Mouse (Mus musculus): ENCODE measurements around the gene Ccdc88a.
"Not testable (repeated sequence)": the region's sequence is repeated elsewhere in the genome, so short reads cannot be mapped to it uniquely, and the experiment has no call there.

Gene Ccdc88a

DNA sequence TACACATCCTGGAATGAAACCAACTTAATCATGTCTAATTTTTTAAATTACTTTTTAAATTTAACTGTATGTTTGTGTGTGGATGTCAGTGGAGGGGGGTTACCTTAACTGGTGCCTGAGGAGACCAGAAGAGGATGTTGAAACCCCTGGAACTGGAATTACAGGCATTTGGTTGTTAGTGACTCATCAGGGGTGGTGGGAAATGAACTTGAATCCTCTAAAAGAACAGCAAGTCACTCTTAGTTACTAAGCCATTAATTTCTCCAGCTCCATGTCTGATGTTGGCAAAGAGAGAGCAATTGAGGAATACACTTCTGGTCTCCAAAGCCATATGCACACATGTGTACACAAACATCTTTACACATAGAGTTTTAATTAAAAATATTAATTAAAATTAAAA, 101.2 kb downstream of the Ccdc88a start:
- DNase-seq = no peak

- no peak for DNase-seq
These were observed 119.7 kb downstream of the Ccdc88a start for GRCm38 (mm10) chr11:29493135-29493534.

DNA sequence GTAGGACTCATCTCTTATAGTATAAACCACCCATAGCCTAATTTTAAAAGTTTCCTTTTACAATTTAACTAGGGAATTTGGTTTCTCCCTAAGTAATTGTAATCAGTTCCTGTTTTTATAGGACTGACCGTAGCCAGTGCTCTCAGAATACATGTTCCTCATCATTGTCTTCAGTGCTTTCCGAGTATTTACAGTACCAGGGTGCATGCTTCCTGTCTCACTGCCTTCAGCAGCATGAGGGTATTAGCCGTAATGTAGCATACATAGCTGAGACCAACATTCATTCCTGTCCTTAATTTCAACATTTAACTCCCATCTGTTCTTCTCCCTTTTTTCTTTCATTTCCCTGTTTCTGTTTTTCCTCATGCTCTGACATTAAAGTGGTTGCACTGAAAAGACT, 123.5 kb downstream of the Ccdc88a start:
- DNase-seq = no peak

DNA sequence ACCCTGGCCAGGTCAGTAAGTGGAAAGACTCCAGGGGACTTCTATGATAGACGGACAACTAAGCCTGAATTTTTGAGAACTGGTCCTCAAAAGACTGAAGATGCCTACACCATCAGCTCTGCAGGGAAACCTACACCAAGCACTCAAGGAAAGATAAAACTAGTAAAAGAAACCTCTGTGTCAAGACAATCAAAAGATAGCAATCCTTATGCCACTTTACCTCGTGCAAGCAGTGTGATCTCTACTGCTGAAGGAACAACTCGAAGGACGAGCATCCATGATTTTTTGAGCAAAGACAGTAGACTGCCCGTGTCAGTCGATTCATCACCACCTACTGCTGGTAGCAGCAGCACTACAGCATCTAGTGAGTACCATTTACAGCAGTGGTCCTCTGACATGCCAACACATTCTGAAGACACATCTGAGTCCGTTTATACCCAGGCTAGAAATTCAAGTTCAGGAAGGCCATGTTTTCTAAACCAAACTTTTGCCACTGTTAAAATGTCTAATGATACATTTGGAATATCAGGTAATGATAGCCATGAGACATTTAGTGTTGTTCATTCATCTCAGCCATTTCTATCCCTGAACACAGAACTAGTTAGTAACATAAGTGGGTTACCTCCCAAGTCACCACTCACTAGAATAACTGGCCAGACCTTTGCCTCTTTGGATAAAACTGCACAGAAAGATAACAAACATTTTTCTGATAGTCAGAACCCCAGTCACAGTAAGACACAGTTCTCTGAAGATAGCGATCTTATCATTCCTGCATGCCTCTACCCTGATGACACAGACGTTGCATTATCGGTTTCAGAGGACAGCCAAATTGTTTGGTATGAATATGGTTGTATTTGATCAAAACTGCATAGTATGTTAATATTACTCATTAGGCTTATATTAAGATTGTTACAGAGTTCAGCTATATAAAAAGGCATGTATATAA, 130.8 kb downstream of the Ccdc88a start:
- DNase-seq = no peak

GRCm38 (mm10) chr11:29504899-29505625, 131.6 kb downstream of the Ccdc88a start:
- DNase-seq = no peak

GRCm38 (mm10) chr11:29509421-29509820, 136.0 kb downstream of the Ccdc88a start:
- no peak for DNase-seq

DNA sequence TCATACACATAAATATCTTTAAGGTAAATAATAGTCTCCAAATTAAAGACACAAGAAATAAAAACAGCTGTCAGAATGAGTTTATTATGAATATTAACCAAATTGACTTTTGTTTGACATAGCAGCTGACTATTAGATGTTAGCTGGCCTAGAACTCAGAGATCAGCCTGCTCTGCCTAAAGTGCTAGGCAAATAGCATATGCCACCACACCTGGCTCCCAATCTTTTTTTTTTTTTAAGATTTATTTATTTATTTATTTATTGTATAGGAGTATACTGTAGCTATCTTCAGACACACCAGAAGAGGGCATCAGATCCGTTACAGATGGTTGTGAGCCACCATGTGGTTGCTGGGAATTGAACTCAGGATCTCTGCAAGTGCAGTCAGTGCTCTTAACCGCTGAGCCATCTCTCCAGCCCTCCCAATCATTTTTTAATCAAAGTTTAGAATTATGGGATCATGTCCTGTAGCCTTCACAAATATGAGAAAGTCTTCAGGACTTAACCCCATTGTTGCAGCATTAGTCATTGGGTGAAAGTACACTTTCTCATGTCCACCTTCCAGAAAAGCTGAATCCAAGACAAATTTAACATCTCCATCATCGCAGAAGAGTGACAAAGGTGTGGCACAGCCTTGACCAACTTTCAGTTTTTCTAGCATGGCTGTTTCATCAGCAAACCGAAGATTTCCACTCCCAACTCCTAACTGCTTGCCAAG, 139.5 kb downstream of the Ccdc88a start:
- no peak for DNase-seq

DNA sequence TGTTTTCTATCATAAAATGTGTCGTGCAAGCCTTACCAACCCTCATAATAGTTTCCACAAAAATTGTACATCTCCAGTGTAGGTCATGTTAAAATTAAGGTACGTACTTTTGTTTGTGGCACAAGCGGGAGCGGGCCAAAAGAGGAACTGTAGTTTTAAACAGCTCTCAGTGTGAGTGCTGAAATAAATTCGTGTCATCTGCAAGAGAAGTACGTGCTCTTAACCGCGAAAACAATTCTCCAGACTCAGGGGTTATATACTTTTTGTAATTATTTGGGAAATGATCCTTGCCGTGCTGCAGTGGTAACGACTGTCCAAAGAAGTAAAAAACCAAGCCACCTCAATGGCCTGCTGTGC, 140.8 kb downstream of the Ccdc88a start:
- no peak for DNase-seq

- peak; percentile 95 for DNase-seq
These were observed 141.4 kb downstream of the Ccdc88a start, which contains the start of gene Prorsd1 for GRCm38 (mm10) chr11:29514682-29515412. TSS of gene Prorsd1 (minus strand) at chr11:29515033.

- DNase-seq = peak; percentile 92
These were observed 152.7 kb downstream of the Ccdc88a start, which contains the start of gene Mtif2 for GRCm38 (mm10) chr11:29525988-29526794. TSS of gene Mtif2 (plus strand) at chr11:29526408.

- no peak for DNase-seq
These were observed 164.7 kb downstream of the Ccdc88a start for GRCm38 (mm10) chr11:29538201-29538600.

- no peak for DNase-seq
These were observed 170.9 kb downstream of the Ccdc88a start for GRCm38 (mm10) chr11:29544225-29544945.

DNA sequence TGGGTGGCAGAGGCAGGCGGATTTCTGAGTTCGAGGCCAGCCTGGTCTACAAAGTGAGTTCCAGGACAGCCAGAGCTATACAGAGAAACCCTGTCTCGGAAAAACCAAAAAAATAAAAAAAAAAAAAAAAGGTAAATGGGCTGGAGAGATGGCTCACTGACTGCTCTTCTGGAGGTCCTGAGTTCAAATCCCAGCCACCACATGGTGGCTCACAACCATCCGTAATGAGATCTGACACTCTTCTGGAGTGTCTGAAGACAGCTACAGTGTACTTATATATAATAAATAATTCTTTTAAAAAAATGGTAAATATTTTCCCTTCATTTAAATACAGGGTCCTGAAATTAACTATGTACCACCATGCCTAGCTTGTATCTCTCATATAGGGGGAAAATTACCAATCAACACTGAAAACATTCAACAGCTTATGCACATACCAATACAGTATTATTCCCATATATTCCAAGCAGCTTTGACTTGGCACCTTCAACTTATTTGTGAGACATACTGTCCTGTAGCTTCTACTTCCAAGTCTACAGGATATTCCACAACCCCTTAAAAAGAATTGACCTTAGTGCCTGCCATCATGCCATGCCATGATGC, 171.8 kb downstream of the Ccdc88a start:
- DNase-seq = not testable (repeated sequence)

- DNase-seq = not testable (repeated sequence)
These were observed 172.8 kb downstream of the Ccdc88a start for GRCm38 (mm10) chr11:29546297-29546696.

DNA sequence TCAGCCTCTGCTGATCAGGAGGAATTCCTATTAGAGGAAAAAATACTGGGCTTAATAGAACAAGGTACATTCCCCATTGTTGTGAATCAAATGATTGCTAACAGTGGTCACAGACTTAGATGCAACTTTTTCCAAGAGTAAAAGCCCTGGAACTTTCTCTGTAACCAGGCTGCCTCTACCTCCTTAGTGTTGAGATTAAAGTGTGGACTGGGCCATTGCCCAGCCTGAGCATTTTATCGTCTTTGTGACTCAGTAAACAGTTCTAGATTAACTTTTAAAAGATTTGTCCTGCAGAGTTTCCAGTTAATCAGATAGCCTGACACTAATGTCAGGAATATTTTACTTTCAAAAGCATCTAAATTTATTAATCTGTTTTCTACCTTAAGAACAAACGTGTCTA, 173.3 kb downstream of the Ccdc88a start:
- no peak for DNase-seq

- no peak for DNase-seq
These were observed 173.8 kb downstream of the Ccdc88a start for GRCm38 (mm10) chr11:29547249-29547751.

- peak; percentile 93 for DNase-seq
These were observed 174.5 kb downstream of the Ccdc88a start, which contains the start of the genes Clhc1 and Rps27a for GRCm38 (mm10) chr11:29547752-29548503. TSS of gene Clhc1 (plus strand) at chr11:29547950. TSS of gene Rps27a (minus strand) at chr11:29548109.

DNA sequence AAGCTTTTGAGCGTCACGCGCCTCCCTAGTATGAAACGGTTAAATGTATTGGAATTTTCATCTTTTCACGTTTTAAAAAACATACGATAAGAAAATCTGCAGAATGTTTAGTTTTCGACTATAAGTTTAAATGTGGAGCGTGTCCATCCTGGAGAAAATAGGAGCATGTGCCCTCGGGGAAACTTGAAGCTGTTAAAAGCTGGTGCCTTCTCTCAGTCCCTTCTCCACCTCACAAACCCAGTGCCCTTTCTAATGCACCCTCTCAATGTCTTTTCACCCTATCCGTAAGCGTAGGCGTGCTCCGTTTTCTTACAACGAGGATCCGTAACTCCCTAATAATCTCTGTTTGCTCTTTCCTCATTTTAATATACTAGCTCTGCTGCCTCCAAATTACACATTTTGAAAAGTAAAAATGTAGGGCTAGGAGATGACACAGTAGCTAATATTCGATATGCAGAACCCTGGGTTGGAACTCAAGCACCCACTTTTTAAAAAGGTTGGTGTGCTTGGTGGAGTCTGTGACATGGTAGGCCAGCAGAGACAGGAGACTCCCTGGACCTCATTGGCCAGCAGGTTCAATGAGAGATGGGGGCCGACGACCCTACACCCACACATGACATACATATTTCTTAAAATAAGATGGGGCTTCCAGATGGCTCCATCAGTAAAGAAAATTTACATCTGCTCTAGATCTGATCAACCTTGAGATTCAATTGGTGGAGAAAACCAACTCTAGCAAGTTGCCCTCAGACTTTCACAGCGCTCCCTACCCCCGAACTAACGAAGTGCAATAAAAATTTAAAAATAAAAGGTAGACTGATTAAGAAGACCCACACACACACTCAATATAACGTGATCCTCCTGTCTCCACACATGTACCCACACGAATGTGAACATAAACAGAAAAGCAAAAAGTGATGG, 175.3 kb downstream of the Ccdc88a start:
- no peak for DNase-seq
